Mouse (Mus musculus) G1E (cell line): ENCODE data around the gene Sytl3. TPM values are rescaled to one million over a fixed set of nuclear protein-coding genes. Genes with fewer than 3 reads are reported as not detected.
"Not testable (repeated sequence)": the region's sequence is repeated elsewhere in the genome, so short reads cannot be mapped to it uniquely, and the experiment has no call there.

Source experiments
- ATAC-seq: 2 replicates; pipeline ENCODE4 v1.8.0; 2016; ENCODE audit warnings: mild to moderate bottlenecking; ENCODE audit not compliant: insufficient number of reproducible peaks, poor library complexity, low FRiP score, severe bottlenecking; ENCODE audit errors: extremely low read depth
- DNase-seq: peaks from one replicate; pipeline ENCODE4 v3.0.0; 2012; ENCODE audit warnings: low spot score
- H3K27me3 ChIP-seq: 2 replicates; pipeline ENCODE4 v1.6.1; 2012; ENCODE audit warnings: mild to moderate bottlenecking, low read length, inconsistent platforms; ENCODE audit not compliant: insufficient read depth
- H3K36me3 ChIP-seq: replicated peaks from 2 replicates; pipeline ENCODE3; 2012; ENCODE audit warnings: mild to moderate bottlenecking, inconsistent platforms
- H3K4me1 ChIP-seq: 2 replicates; pipeline ENCODE4 v1.6.1; 2012; ENCODE audit warnings: low read depth, low read length, inconsistent platforms, mixed read lengths; ENCODE audit not compliant: insufficient read depth
- H3K4me3 ChIP-seq: 2 replicates; pipeline ENCODE4 v1.5.1; 2012; ENCODE audit warnings: low read depth, mild to moderate bottlenecking, inconsistent platforms, low read length, moderate library complexity, mixed read lengths
- H3K9me3 ChIP-seq: replicated peaks from 2 replicates; pipeline ENCODE4 v1.6.1; 2012; ENCODE audit warnings: inconsistent platforms
- polyA plus RNA-seq: library from polyadenylated mRNA; stranded (reverse); fragments of >175 nt; gene quantifications from 2 replicates; pipeline ENCODE4 v1.2.3, GENCODE M21; 2012
- total RNA-seq, 2 experiments: library from RNA; stranded (forward) in 1 of 2; stranded (reverse) in 1 of 2; fragments of 200-1000 nt in 1 of 2; fragments of >200 nt in 1 of 2; fragmentation: Nextera tagmentation in 1 of 2; gene quantifications; 2 replicates each; pipeline ENCODE4 v1.2.3; 2014 to 2017

Gene Sytl3
- not detected in 2 replicates for total RNA-seq (2014; fragmentation: Nextera tagmentation)
- total RNA-seq (2017): 0.58 and 1.3 TPM in 2 replicates
- polyA plus RNA-seq: not detected in 2 replicates

DNA sequence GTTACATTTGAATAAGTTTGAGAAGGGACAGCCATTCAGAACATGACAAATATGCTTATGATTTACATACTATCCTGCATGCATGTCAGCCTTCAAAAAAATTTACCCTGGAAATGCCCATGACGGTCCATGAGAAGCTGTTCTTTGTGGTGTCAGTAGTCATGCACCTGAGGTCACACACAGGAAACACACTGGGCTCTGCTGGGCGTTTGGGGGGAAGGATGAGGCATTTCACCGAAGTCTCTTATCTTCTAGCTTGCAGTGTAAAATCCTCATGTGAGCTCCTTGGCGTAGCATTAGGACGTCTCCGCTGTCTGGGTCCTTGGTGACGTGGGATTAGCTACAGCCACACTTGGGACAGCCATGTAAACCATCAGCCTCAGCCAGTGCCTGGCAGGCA lies at the start of gene Sytl3:
Sytl3 (plus strand) TSS at position 293 of the 400 bp plus-strand sequence.
- not testable (repeated sequence) for H3K36me3 ChIP-seq, DNase-seq, H3K9me3 ChIP-seq, H3K27me3 ChIP-seq, H3K4me3 ChIP-seq, H3K4me1 ChIP-seq, ATAC-seq

DNA sequence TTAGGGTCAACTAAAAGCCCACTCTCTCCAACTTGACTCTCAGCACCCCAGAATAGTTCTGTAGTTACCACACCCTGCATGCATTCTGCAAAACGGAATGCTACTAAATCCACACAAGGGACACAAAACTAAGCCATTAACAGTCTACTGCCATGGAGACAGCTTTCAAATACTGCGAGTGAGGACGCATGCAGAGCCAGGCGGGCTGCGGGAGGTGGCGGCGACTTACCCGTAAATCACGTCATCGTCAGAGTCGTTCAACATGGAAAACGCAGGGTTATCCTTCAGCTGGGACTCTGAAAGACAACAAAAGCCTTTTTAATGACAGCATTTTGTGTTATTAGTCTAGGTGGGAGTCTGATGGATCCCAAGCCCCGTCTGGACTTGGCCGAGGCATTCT lies 45.4 kb upstream of the Sytl3 start:
- H3K27me3 ChIP-seq, ATAC-seq, H3K4me1 ChIP-seq, DNase-seq, H3K36me3 ChIP-seq, H3K4me3 ChIP-seq, H3K9me3 ChIP-seq: not testable (repeated sequence)

DNA sequence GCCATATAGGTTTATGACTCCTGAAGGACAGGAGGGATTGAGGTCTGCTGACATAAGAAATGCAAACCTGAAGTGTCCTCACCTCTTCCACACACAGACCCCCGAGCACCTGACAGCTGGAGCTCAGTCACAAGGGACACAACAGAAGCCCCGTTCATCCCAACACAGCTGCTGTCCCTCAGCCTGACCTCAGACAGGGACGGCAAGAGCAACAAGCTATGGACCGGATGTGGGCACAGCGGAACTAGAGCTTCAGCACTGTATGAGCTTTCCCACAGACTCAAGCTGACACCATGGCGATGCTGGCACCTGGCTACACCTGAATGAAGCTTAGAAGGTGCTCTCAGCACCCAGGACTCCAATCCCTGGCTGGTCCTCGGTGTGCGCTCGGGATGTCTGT lies 44.6 kb upstream of the Sytl3 start:
- ATAC-seq, H3K27me3 ChIP-seq: not testable (repeated sequence)

DNA sequence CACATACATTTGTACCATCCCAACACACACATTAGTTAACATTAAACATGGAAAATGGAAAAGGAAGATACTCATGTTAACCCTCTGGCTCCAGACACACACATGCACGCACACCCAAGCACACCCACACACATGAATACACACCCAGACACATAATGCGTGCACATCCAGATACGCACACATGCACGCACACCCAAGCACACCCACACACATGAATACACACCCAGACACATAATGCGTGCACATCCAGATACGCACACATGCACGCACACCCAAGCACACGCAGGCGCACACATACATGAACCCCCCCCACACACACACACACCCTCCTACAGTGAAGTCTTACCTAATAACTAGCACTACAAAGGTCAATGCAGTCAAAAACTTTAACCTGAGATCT lies 42.2 kb upstream of the Sytl3 start:
- H3K4me3 ChIP-seq, ATAC-seq, H3K27me3 ChIP-seq, DNase-seq, H3K4me1 ChIP-seq, H3K9me3 ChIP-seq, H3K36me3 ChIP-seq: not testable (repeated sequence)

More for the DNA sequence above, 44.6 kb upstream of the Sytl3 start:
- H3K4me1 ChIP-seq, DNase-seq, H3K36me3 ChIP-seq, H3K4me3 ChIP-seq, H3K9me3 ChIP-seq: not testable (repeated sequence)

DNA sequence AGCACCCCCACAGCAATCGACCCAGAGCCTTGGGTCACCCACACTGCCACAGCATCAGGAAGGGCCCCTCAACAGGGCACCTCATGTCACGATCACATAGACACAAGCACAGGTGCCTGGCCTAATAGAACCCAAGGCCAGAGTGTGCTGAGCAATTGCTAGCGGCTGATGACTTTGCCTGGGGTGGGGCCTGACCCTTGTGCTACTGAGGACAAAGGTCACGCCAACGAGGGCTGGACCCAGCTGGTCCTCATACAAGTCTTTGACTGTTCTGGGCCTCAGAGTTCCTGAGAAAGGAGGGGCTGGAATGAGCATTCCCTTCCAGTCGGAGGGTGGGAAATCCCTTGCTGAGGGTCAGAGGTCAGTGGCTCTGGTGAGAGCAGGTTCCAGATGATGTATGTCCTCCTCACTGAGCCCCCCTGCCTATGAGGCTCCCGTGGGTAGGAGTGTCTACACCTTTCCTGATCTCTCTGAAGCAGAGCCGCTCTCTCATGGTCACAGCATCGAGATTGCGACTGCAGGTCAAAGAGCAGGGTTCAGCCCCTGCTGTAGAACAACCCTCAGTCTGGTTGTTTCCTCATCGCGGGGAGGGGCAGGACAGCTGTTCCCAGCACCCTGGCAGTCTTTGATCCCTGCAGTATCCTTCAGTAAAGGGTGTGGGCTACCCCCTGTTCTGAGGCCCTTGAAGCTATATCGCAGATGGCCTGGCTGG lies 41.0 kb upstream of the Sytl3 start:
- H3K27me3 ChIP-seq, ATAC-seq, H3K4me3 ChIP-seq, H3K9me3 ChIP-seq, H3K4me1 ChIP-seq, DNase-seq, H3K36me3 ChIP-seq: not testable (repeated sequence)

GRCm38 (mm10) chr17:6619271-6619670 lies 39.6 kb upstream of the Sytl3 start:
- not testable (repeated sequence) for ATAC-seq, H3K36me3 ChIP-seq, H3K9me3 ChIP-seq, H3K4me3 ChIP-seq, H3K4me1 ChIP-seq, H3K27me3 ChIP-seq, DNase-seq

DNA sequence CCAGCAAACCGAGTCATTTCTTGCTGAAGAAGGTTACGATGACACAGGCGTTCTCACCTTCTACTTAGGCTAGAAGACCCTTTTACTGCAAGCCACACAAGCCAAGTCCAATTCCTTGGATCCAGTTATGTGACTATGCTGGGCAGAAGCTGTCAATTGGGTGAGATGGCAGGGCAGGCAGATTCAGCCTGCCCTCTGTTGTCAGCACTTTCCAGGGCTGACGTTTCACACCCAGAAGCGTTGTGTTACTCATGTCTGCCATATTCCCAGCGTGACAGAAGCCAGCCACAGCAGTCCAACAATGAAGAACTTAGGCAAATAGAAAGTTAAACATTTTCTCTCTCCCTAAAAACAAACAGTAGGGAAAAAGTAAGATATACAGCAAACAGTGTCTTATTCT lies 38.9 kb upstream of the Sytl3 start:
- not testable (repeated sequence) for H3K4me3 ChIP-seq, ATAC-seq, DNase-seq, H3K9me3 ChIP-seq, H3K4me1 ChIP-seq, H3K36me3 ChIP-seq, H3K27me3 ChIP-seq

DNA sequence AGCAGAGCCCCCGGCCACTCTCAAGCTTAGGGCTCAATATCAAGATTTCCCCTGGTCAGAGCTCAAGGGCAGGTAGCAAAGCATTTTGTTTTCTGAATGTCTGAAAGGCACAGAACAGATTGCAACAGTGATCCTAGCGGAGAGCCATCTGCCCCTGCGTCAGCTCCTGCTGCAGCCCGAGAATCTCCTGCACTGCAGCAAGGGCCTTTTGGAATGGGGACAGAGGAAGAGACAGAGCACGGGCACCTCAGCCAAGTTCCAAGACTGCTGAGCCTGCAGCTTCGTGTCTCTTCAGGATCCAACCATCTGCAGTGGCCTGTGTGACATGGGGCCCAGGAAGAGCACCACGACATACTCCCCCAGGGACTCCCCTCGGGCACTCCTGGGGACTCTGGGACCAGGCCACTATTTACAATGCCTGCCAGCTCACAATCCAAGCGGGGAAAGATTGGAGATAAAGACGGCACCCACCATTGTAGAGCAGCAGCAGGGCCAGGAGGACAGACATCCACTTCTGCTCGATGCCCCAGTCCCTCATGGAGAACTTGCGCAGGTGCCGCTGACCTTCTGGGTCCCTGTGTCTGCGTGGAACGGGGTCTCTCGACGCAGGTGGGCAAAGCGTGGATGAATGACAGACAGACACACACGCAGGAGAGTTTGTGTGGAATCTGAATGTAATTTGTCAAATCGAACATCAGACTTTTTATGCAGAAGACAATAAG lies 38.0 kb upstream of the Sytl3 start:
- H3K36me3 ChIP-seq, ATAC-seq, H3K4me3 ChIP-seq, DNase-seq, H3K4me1 ChIP-seq, H3K9me3 ChIP-seq, H3K27me3 ChIP-seq: not testable (repeated sequence)

DNA sequence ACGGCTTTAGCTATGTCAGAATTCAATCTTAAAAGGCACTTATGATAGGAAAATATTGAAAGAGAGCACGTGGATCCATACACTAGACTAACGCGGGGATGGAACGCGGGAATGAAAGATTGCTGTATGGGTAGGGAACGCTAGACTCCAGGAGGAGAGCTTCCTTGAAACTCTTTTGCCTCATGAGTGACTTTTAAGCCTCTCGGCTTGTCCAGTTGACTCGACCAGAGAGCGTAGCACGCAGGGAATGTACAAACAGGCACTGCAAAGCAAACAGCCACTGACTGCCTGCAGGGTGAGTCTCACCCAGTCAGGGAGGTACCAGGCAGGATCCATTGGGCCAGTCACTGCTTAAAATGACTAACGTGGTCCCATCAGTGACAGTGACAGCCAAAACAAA lies 36.9 kb upstream of the Sytl3 start:
- DNase-seq, H3K4me3 ChIP-seq, H3K4me1 ChIP-seq, ATAC-seq, H3K27me3 ChIP-seq, H3K9me3 ChIP-seq, H3K36me3 ChIP-seq: not testable (repeated sequence)

- H3K36me3 ChIP-seq, DNase-seq, ATAC-seq, H3K4me1 ChIP-seq, H3K9me3 ChIP-seq, H3K4me3 ChIP-seq, H3K27me3 ChIP-seq: not testable (repeated sequence)
Measured at GRCm38 (mm10) chr17:6624926-6625558, 33.9 kb upstream of the Sytl3 start.

GRCm38 (mm10) chr17:6630398-6630797 lies 28.5 kb upstream of the Sytl3 start:
- DNase-seq, H3K4me3 ChIP-seq, H3K4me1 ChIP-seq, H3K36me3 ChIP-seq, H3K27me3 ChIP-seq, H3K9me3 ChIP-seq: not testable (repeated sequence)
- ATAC-seq: 0 out of 2 replicates have a peak, but pooled peaks have one; percentile 11
